Mouse (Mus musculus) frontal cortex, adult (tissue): ENCODE data around the gene Tsga13.

Source experiments
- ATAC-seq: cut with Nextera tagmentation; 2 replicates; pipeline ENCODE4 v1.9.2; 2017; ENCODE audit warnings: mild to moderate bottlenecking, moderate library complexity, mixed read lengths; ENCODE audit not compliant: low TSS enrichment

Gene Tsga13

DNA sequence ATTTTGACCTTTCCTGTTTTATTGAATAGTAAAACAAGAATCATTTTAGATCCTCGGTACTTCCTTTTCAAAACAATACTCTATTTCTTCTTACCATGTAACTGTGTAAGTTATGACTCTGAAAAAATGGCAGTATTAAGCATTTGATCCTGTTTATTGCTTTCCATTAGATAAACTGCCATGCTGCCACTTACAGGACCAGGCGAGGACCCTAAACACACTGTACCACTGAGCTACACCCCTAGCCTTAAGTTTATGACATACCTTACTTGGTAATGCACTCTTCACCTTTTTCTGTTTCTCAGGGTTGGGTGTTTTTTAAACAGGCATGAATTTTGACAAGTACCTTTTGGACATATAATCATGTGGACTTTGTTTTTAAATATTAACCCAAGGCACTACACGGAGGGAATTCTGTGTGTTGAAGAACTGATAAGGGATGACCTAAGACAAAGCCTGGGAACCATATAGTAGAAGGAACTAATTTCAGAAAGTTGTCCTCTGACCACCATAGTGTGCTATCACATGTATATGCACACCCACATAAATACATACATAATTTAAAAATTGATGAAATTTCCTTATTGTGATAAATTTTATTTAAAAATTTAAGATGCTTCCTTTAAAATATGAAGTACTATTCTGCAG is 50.2 kb downstream of the Tsga13 start:
- ATAC-seq: no peak

- ATAC-seq: no peak
These were observed 59.4 kb downstream of the Tsga13 start for GRCm38 (mm10) chr6:30855956-30856355.

DNA sequence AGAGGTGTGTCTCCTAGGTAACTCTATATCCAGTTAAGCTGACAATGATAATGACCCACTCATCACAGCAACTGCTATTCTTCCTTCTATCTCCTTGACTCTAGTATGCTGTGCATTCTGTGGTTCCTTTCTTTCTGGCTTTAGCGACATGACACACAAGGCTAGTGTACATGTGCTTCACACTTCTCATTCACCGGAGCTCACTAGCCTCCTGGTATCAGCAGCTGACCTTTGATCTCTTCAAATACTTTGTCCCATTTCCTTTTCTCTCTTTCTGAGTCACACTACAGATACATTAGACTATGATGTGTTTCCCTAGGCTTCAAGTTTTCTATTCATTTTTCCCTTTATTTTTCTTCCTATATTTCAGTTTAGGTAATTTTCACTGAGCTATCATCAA is 60.2 kb downstream of the Tsga13 start:
- ATAC-seq: no peak

DNA sequence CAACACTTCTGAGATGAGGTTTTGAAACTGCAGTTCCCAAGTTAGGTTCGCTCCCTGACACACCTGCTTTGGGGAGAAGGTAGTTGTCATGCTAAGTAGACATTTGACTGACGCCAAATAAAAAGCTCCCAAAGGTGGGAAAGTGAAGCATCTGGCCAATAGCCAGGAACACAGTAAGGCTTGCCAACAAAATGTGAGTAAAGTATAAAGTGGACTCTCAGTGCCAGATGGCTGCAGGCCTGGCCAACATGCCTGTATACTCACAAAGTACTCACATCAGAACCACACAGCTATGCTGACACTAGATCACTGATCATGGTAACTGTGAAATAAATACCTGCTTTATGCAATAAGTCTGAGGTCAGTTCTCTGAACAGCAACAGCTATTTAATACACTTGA is 65.6 kb downstream of the Tsga13 start:
- no peak for ATAC-seq
